Mouse (Mus musculus): ENCODE data around the gene Mogs. TPM values are rescaled to one million over a fixed set of nuclear protein-coding genes. Genes with fewer than 3 reads are reported as not detected.
A peak's percentile ranks its signal among the peaks of the same experiment; 100 is the strongest.

Gene Mogs
- 24.4 and 31.2 TPM in 2 replicates for polyA plus RNA-seq (2014; fragmentation: Nextera tagmentation; extraction: Ambion mirVana)

DNA sequence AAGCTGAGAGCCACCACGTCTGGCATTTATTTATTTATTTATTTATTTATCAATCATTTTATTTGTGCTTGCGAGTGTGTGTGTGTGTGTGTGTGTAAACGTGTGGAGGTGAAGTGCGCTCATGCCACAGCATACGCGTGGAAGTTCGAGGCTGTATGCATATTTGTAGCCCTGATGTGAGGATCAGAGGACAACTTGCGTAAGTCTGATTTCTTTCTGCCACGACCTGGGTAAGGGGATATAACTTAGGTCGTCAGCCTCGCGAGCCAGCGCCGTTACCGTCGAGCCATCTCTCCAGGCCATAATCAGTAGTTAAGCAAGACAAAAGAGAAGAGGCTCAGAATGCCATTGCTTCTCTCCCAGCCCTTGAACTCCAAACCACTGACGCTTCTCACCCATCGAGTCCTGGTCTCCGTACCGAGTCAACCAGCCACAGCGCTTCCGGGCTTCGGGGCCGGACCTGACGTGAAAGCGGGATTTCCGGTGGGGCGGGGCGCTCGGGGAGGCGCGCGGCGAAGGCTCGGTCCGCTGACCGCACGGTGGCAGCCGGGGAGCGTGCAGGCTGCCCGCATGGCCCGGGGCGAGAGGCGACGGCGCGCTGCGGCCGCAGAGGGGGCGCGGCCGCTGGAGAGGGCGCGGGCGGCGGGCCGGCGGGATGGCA, at the start of gene Mogs:
Mogs (plus strand) TSS at position 486 of the 661 bp plus-strand sequence.
- peaks cover 22% of the 10 kb centered on the region for H3K4me1 ChIP-seq (ENCODE audit: control insufficient read depth, insufficient read depth, low read length)
- H3K4me3 ChIP-seq (ENCODE audit: low read depth, low read length): peak within 1 kb of the TSS; percentile 65
- peak; percentile 93 for ATAC-seq (ENCODE audit: insufficient number of reproducible peaks, insufficient read depth, low FRiP score, low read depth)
- peak within 1 kb of the TSS; percentile 77 for H3K27ac ChIP-seq (ENCODE audit: low read length)
- under 1% methylated on average over 57 of the region's 58 CpGs for WGBS
- H3K27me3 ChIP-seq (ENCODE audit: control insufficient read depth, insufficient read depth, low read length): no peaks in the 10 kb centered on the region
- H3K36me3 ChIP-seq (ENCODE audit: control insufficient read depth, insufficient read depth, low read length): peaks cover 25% of the 10 kb centered on the region
- peak within 1 kb of the TSS; percentile 94 for H3K4me2 ChIP-seq (replicated peaks; ENCODE audit: low read depth, low read length)
- H3K9ac ChIP-seq (replicated peaks; ENCODE audit: low read depth, low read length): peak within 1 kb of the TSS; percentile 71
- H3K9me3 ChIP-seq (ENCODE audit: control insufficient read depth, low read depth, low read length): no peaks in the 10 kb centered on the region

DNA sequence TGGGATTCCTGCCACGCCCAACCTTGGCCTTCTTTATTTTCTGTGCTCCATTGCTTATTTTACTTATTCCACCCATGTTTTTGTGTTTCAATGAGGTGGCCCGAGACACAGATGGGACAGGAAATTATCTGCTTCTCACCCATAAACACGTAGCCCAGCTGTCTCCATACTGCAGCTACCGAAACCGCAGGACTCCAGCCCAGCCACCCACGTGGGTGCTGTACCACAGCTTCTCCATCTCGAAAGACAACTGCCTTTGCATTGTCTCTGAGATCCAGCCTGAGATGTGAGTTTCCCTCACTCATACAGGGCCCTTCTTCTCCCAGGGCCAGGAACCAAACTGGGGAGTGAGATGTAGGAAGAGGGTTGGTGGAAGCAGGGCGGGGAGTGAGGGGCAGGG, 49.3 kb upstream of the Mogs start:
- ATAC-seq (ENCODE audit: insufficient number of reproducible peaks, insufficient read depth, low FRiP score, low read depth): no peak
- Histone ChIP-seq H3K4me2 (replicated peaks; ENCODE audit: low read depth, low read length) (no peak overlapping the region), H3K4me1 (ENCODE audit: control insufficient read depth, insufficient read depth, low read length) (peaks cover under 1% of the 10 kb centered on the region; the same call in 1 of the 2 replicates), H3K27ac (ENCODE audit: low read length) (no peak overlapping the region), H3K9me3 (ENCODE audit: control insufficient read depth, low read depth, low read length) (no peaks in the 10 kb centered on the region), H3K27me3 (ENCODE audit: control insufficient read depth, insufficient read depth, low read length) (peaks cover 71% of the 10 kb centered on the region), H3K9ac (replicated peaks; ENCODE audit: low read depth, low read length) (no peak overlapping the region), H3K36me3 (ENCODE audit: control insufficient read depth, insufficient read depth, low read length) (no peaks in the 10 kb centered on the region), H3K4me3 (ENCODE audit: low read depth, low read length) (no peak overlapping the region)
- 39% methylated on average over 8 of the region's 8 CpGs for WGBS

- Histone ChIP-seq H3K27me3 (ENCODE audit: control insufficient read depth, insufficient read depth, low read length) (peaks cover 75% of the 10 kb centered on the region), H3K27ac (ENCODE audit: low read length) (no peak overlapping the region), H3K4me2 (replicated peaks; ENCODE audit: low read depth, low read length) (no peak overlapping the region), H3K4me3 (ENCODE audit: low read depth, low read length) (no peak overlapping the region), H3K4me1 (ENCODE audit: control insufficient read depth, insufficient read depth, low read length) (peaks cover 5% of the 10 kb centered on the region; the same call in 1 of the 2 replicates), H3K36me3 (ENCODE audit: control insufficient read depth, insufficient read depth, low read length) (no peaks in the 10 kb centered on the region), H3K9me3 (ENCODE audit: control insufficient read depth, low read depth, low read length) (no peaks in the 10 kb centered on the region), H3K9ac (replicated peaks; ENCODE audit: low read depth, low read length) (no peak overlapping the region)
- 25% methylated on average over 6 of the region's 6 CpGs for WGBS
- ATAC-seq (ENCODE audit: insufficient number of reproducible peaks, insufficient read depth, low FRiP score, low read depth): no peak
Observed at GRCm38 (mm10) chr6:83066441-83066840, 48.9 kb upstream of the Mogs start.

DNA sequence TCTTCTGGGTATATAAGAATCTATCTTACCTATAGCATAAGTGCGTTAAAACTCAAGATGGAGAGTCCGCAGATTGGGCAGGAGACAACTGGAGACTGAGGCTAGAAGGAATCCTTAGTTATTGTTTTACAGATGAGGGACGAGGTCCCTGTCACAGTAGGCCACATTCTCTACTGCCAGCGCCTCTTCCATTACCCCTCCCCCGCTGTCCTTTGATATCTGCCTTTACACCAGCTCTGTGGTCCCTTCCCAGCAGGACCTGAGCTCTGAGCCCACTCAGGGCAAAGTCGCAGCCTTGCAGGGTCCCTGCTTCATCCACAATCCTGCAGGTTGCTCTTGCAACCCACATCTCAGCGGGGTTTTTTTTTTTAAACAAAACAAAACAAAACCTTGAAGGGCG, 47.1 kb upstream of the Mogs start:
- ATAC-seq (ENCODE audit: insufficient number of reproducible peaks, insufficient read depth, low FRiP score, low read depth): no peak
- Histone ChIP-seq H3K36me3 (ENCODE audit: control insufficient read depth, insufficient read depth, low read length) (no peaks in the 10 kb centered on the region), H3K9ac (replicated peaks; ENCODE audit: low read depth, low read length) (no peak overlapping the region), H3K27me3 (ENCODE audit: control insufficient read depth, insufficient read depth, low read length) (peaks cover 84% of the 10 kb centered on the region), H3K4me1 (ENCODE audit: control insufficient read depth, insufficient read depth, low read length) (peaks cover 5% of the 10 kb centered on the region; the same call in 1 of the 2 replicates), H3K9me3 (ENCODE audit: control insufficient read depth, low read depth, low read length) (no peaks in the 10 kb centered on the region), H3K4me3 (ENCODE audit: low read depth, low read length) (peak overlapping the region; percentile 26; the same call in 1 of the 2 replicates), H3K27ac (ENCODE audit: low read length) (no peak overlapping the region), H3K4me2 (replicated peaks; ENCODE audit: low read depth, low read length) (peak overlapping the region; percentile 28; the same call in 1 of the 2 replicates)
- 6% methylated on average over 8 of the region's 8 CpGs for WGBS

GRCm38 (mm10) chr6:83068706-83069487, 46.4 kb upstream of the Mogs start:
- 1% methylated on average over 81 of the region's 81 CpGs for WGBS
- H3K27me3 ChIP-seq (ENCODE audit: control insufficient read depth, insufficient read depth, low read length): peaks cover 83% of the 10 kb centered on the region
- H3K9ac ChIP-seq (replicated peaks; ENCODE audit: low read depth, low read length): no peak overlapping the region
- peaks cover 5% of the 10 kb centered on the region; the same call in 1 of the 2 replicates for H3K4me1 ChIP-seq (ENCODE audit: control insufficient read depth, insufficient read depth, low read length)
- peak overlapping the region; percentile 28 for H3K4me2 ChIP-seq (replicated peaks; ENCODE audit: low read depth, low read length)
- no peak overlapping the region for H3K27ac ChIP-seq (ENCODE audit: low read length)
- H3K4me3 ChIP-seq (ENCODE audit: low read depth, low read length): peak overlapping the region; percentile 26
- no peaks in the 10 kb centered on the region for H3K9me3 ChIP-seq (ENCODE audit: control insufficient read depth, low read depth, low read length)
- no peaks in the 10 kb centered on the region for H3K36me3 ChIP-seq (ENCODE audit: control insufficient read depth, insufficient read depth, low read length)
- no peak for ATAC-seq (ENCODE audit: insufficient number of reproducible peaks, insufficient read depth, low FRiP score, low read depth)

DNA sequence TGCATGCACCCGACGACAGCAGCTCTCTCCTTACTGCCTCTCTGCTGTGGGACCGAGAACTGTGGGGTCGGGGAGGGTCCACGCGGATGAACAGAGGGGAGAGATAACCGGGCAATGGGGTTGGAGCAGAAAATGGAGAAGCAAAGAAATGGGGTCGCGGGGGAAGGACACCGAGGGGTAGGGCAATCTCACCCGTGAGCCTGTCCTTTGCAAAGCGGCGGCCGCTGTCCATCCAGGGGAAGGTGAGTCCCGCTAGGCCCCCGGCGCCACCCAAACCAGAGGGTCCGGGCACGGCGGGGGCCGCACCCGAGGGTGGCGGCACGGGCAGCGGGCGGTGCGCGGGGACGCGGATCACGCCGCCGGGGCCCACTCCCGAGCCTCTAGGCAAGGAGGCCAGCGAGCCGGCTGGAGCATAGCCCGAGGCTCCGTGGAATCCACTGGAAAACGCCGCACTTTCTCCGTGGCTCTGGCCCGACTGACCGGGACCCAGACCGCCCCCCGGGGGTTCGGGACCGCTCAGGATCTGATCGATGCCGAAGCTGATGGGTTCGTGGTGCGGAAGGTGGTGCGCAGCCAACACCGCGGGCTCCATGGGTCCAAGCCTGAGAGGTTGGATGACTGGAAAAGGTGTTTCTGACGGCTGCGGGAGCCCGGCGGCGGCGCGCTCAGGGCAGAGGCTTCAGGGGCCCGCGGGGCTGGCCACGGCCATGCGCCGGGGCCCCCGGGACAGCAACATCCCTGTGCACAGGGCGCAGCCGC, 45.6 kb upstream of the Mogs start:
- under 1% methylated on average over 69 of the region's 69 CpGs for WGBS
- Histone ChIP-seq H3K4me1 (ENCODE audit: control insufficient read depth, insufficient read depth, low read length) (peaks cover 5% of the 10 kb centered on the region; the same call in 1 of the 2 replicates), H3K27me3 (ENCODE audit: control insufficient read depth, insufficient read depth, low read length) (peaks cover 83% of the 10 kb centered on the region), H3K4me2 (replicated peaks; ENCODE audit: low read depth, low read length) (peak overlapping the region; percentile 3; the same call in 1 of the 2 replicates), H3K27ac (ENCODE audit: low read length) (no peak overlapping the region), H3K4me3 (ENCODE audit: low read depth, low read length) (peak overlapping the region; percentile 26), H3K9me3 (ENCODE audit: control insufficient read depth, low read depth, low read length) (no peaks in the 10 kb centered on the region), H3K36me3 (ENCODE audit: control insufficient read depth, insufficient read depth, low read length) (no peaks in the 10 kb centered on the region), H3K9ac (replicated peaks; ENCODE audit: low read depth, low read length) (no peak overlapping the region)
- ATAC-seq (ENCODE audit: insufficient number of reproducible peaks, insufficient read depth, low FRiP score, low read depth): peak; percentile 17; the same call in 1 of the 2 replicates

- WGBS: 1% methylated on average over 10 of the region's 10 CpGs
- no peak within 1 kb of the TSS for H3K9ac ChIP-seq (replicated peaks; ENCODE audit: low read depth, low read length)
Observed at GRCm38 (mm10) chr6:83070247-83070310, 45.2 kb upstream of the Mogs start, which contains the start of gene Tlx2. TSS of gene Tlx2 (minus strand) at chr6:83070293.

More at GRCm38 (mm10) chr6:83070247-83070310, 45.2 kb upstream of the Mogs start, which contains the start of gene Tlx2:
- Histone ChIP-seq H3K27me3 (ENCODE audit: control insufficient read depth, insufficient read depth, low read length) (peaks cover 81% of the 10 kb centered on the region), H3K4me2 (replicated peaks; ENCODE audit: low read depth, low read length) (peak within 1 kb of the TSS; percentile 28), H3K36me3 (ENCODE audit: control insufficient read depth, insufficient read depth, low read length) (no peaks in the 10 kb centered on the region), H3K27ac (ENCODE audit: low read length) (peak within 1 kb of the TSS; percentile 3; the same call in 1 of the 2 replicates), H3K9me3 (ENCODE audit: control insufficient read depth, low read depth, low read length) (no peaks in the 10 kb centered on the region), H3K4me3 (ENCODE audit: low read depth, low read length) (peak within 1 kb of the TSS; percentile 26), H3K4me1 (ENCODE audit: control insufficient read depth, insufficient read depth, low read length) (peaks cover 5% of the 10 kb centered on the region; the same call in 1 of the 2 replicates)
- no peak for ATAC-seq (ENCODE audit: insufficient number of reproducible peaks, insufficient read depth, low FRiP score, low read depth)

Data from stomach, embryonic 14.5 days (tissue).